Mouse (Mus musculus) frontal cortex, postnatal 25 days (tissue): Measurements from ENCODE around the gene Megf11.

Source experiments
- DNase-seq, 2 experiments: peaks; one replicate each; pipeline ENCODE4 v3.0.0; 2022; ENCODE audit warnings: low spot score in 2 of 2

Megf11 gene

GRCm38 (mm10) chr9:64604217-64604711, 218.8 kb downstream of the Megf11 start:
- no peak for DNase-seq

GRCm38 (mm10) chr9:64605077-64605714, 219.8 kb downstream of the Megf11 start:
- DNase-seq = no peak

GRCm38 (mm10) chr9:64605735-64606349, 220.4 kb downstream of the Megf11 start:
- DNase-seq = peak; percentile 9 to 22

GRCm38 (mm10) chr9:64607049-64607448, 221.6 kb downstream of the Megf11 start:
- no peak for DNase-seq

- DNase-seq = no peak
Observed at GRCm38 (mm10) chr9:64609546-64609945, 224.1 kb downstream of the Megf11 start.

GRCm38 (mm10) chr9:64612121-64612983, 226.9 kb downstream of the Megf11 start:
- no peak for DNase-seq

GRCm38 (mm10) chr9:64612984-64613649, 227.7 kb downstream of the Megf11 start:
- no peak for DNase-seq

GRCm38 (mm10) chr9:64617413-64617812, 232.0 kb downstream of the Megf11 start:
- DNase-seq = no peak

- no peak for DNase-seq
Observed at GRCm38 (mm10) chr9:64618433-64618832, 233.0 kb downstream of the Megf11 start.

- DNase-seq = no peak
Observed at GRCm38 (mm10) chr9:64619440-64619839, 234.0 kb downstream of the Megf11 start.

- DNase-seq = no peak
Observed at GRCm38 (mm10) chr9:64620596-64620995, 235.2 kb downstream of the Megf11 start.

- DNase-seq = no peak
Observed at GRCm38 (mm10) chr9:64621499-64622296, 236.3 kb downstream of the Megf11 start.

- DNase-seq = no peak
Observed at GRCm38 (mm10) chr9:64623361-64623760, 237.9 kb downstream of the Megf11 start.

- DNase-seq = no peak
Observed at GRCm38 (mm10) chr9:64624536-64624935, 239.1 kb downstream of the Megf11 start.

GRCm38 (mm10) chr9:64629802-64630201, 244.4 kb downstream of the Megf11 start:
- DNase-seq = no peak

- DNase-seq = no peak
Observed at GRCm38 (mm10) chr9:64633169-64633568, 247.7 kb downstream of the Megf11 start.

- peak; percentile 9 to 15 for DNase-seq
Observed at GRCm38 (mm10) chr9:64636111-64636510, 250.7 kb downstream of the Megf11 start.

GRCm38 (mm10) chr9:64636961-64637360, 251.5 kb downstream of the Megf11 start:
- no peak for DNase-seq

- DNase-seq = no peak
Observed at GRCm38 (mm10) chr9:64638250-64638649, 252.8 kb downstream of the Megf11 start.

GRCm38 (mm10) chr9:64639664-64640063, 254.2 kb downstream of the Megf11 start:
- DNase-seq = no peak

- DNase-seq = no peak
Observed at GRCm38 (mm10) chr9:64644129-64644528, 258.7 kb downstream of the Megf11 start.
